Comparison of ENCODE assay signal across 22 mouse cellular contexts in the genomic region with DNA sequence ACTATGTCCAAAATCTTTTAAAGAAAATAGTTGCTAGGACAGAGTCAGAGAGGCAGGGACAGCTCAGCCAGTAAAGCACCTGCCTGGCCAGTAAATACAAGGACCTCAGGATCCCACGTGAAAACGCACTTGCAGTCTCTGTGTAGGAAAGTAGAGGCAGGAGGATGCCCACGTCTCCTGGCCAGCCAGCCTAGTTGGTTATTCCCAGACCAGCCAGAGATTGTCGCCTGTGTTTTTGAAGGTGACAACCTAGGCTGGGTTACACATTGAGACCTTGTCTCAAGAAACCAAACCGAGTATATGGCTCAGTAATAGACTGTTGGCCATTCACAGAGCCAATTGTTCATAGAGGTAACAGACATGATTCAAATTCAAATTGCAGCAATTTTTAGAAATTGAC.
"Had no signal": no experiment of that assay in that cellular context is flagged by ENCODE, and none has a peak within 500 bp of the region (broad histone marks: within the 10 kb centered on the region; RNA-seq: fewer than 3 reads in every experiment).

No protein-coding gene starts in this region.

- H3K4me1 ChIP-seq: hindbrain, embryonic 10.5 days; hindbrain, embryonic 12.5 days; intestine, embryonic 15.5 days; limb, embryonic 10.5 days had no signal

- H3K9me3 ChIP-seq: heart, embryonic 12.5 days; hindbrain, embryonic 10.5 days; hindbrain, embryonic 12.5 days; intestine, embryonic 15.5 days; limb, embryonic 10.5 days; limb, embryonic 12.5 days; liver, embryonic 13.5 days had no signal

- H3K27ac ChIP-seq: gastrocnemius, adult 2 months; heart, adult 2 months; hindbrain, embryonic 10.5 days; hindbrain, embryonic 12.5 days; hindbrain, embryonic 14.5 days; layer of hippocampus, adult 2 months; left cerebral cortex, adult 2 months; limb, embryonic 10.5 days had no signal

- DNase-seq: gastrocnemius, adult 2 months; gastrocnemius, postnatal 10 days; gastrocnemius, postnatal 25 days; heart, adult 2 months; heart, postnatal 10 days; heart, postnatal 4 days; kidney, adult 18-20 months; kidney, adult 8-10 months; kidney, postnatal 10 days; kidney, postnatal 25 days; kidney, postnatal 4 days; liver; liver, embryonic 13.5 days had no signal

- H3K27me3 ChIP-seq: heart, embryonic 12.5 days; hindbrain, embryonic 12.5 days; intestine, embryonic 15.5 days; limb, embryonic 12.5 days; liver, embryonic 13.5 days had no signal

- H3K4me3 ChIP-seq: gastrocnemius, adult 2 months; heart, adult 2 months; heart, embryonic 12.5 days; hindbrain, embryonic 10.5 days; hindbrain, embryonic 12.5 days; intestine, embryonic 15.5 days; layer of hippocampus, adult 2 months; left cerebral cortex, adult 2 months; limb, embryonic 10.5 days; limb, embryonic 12.5 days had no signal

- H3K36me3 ChIP-seq: intestine, embryonic 15.5 days had no signal
